Mouse (Mus musculus): ENCODE measurements around the gene Akap7.
"Not testable (repeated sequence)": the region's sequence is repeated elsewhere in the genome, so short reads cannot be mapped to it uniquely, and the experiment has no call there.

Gene Akap7

GRCm38 (mm10) chr10:25191166-25191565, 116.5 kb downstream of the Akap7 start:
- no peak for DNase-seq (ENCODE audit: low spot score in 2 of 2)

DNA sequence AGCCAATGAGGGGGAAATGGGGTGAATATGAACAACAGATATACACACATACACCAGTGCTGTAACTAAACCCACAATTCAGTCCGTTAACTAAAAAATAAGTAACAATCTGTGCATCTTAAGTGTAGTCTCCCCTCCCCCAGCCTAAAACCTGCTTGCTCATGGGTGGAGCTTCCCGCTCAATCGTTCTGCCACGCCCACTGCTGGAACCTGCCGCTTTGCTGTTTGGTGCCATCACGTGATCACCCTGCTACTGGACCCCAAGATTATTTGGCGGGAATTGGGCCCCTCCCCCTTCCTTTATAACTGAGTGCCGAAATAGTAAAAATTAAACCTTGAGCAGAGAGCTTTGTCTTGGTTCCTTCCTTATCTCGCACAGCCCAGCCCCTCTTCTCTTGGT, 121.4 kb downstream of the Akap7 start:
- not testable (repeated sequence) for DNase-seq (ENCODE audit: low spot score in 2 of 2)

- no peak for DNase-seq (ENCODE audit: low spot score in 2 of 2)
These were observed 122.0 kb downstream of the Akap7 start for GRCm38 (mm10) chr10:25185691-25186090.

GRCm38 (mm10) chr10:25184819-25185603, 122.7 kb downstream of the Akap7 start:
- no peak for DNase-seq (ENCODE audit: low spot score in 2 of 2)

DNA sequence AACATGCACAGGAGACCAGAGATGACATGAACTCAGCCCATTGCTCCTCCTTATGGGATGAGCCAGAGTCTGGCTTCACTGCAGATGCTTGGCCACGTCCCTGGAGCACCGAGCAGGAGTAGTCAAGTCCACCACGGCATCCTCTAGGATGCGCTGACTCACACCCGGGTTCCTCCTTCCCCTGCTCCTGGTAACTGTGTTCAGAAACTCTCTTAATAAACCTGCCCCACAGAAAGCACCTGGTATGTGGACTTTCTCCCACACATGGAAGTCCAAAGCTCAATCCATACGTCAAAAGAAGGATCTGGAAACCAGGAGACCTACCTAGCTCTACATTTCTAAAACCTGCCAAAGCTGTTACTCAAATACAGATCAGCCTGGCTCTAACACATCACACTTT, 124.4 kb downstream of the Akap7 start:
- no peak for DNase-seq (ENCODE audit: low spot score in 2 of 2)

DNA sequence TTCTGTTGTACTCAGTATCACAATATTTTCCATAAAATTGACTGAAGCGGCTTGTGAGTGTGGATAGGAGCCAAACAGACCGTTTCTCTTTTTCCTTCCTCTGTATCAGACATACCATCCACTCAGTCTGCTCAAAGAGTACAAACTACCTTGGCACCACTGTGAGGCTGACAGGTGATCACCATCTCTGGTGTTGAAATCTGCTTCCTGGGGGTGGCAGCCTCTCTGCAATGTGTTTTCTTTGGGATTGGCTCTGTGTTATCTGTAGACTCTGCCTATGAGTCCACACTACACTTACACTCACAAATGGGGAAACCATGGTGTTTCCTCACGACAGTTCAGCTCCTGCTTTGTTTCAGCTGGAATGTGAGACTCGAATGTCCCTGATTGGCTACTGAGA, 128.6 kb downstream of the Akap7 start:
- DNase-seq (ENCODE audit: low spot score in 2 of 2): no peak

- DNase-seq (ENCODE audit: low spot score in 2 of 2): no peak
These were observed 130.4 kb downstream of the Akap7 start for GRCm38 (mm10) chr10:25177270-25177669.

GRCm38 (mm10) chr10:25174872-25175271, 132.8 kb downstream of the Akap7 start:
- DNase-seq (ENCODE audit: low spot score in 2 of 2): no peak

GRCm38 (mm10) chr10:25167365-25168194, 140.1 kb downstream of the Akap7 start:
- DNase-seq (ENCODE audit: low spot score in 2 of 2): no peak

DNA sequence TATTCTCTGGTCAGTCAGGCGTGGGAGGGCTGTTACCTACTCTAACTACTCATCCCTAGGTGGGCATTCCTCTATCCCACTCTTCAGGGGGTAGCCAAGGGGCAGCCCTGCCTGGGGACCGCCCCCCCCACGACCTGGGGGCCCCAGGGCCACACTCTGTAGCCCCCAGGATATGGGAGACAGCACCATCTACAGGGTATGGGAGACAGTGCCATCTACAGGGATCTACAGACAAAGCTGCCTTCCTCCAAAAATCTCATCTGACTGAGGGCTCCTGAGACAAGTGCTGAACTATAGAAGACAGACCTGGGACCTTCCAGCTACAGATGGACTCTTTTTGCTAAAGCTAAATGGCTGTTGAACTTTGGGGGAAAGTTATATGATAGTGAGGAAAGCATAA, 144.2 kb downstream of the Akap7 start:
- not testable (repeated sequence) for DNase-seq (ENCODE audit: low spot score in 2 of 2)

- no peak for DNase-seq (ENCODE audit: low spot score in 2 of 2)
These were observed 146.0 kb downstream of the Akap7 start for GRCm38 (mm10) chr10:25161701-25162100.

DNA sequence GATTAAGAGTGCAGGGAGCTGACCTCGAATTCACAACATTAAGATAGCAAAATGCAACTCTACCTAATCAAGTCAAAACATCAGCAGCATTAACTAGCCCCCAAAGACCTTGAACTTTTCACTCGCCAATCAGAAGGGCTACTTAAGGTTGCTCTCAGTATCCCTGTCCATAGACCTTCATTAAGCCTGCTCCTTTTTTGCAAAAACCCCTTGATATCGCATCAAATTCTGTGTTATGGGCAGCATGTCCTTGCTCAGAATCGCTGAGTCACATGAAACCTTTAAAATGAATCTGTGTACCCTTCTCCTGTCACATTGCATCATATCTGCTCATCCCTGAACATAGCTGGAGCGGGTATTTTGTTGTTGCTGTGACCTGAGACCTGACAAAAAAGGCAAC, 149.0 kb downstream of the Akap7 start:
- no peak for DNase-seq (ENCODE audit: low spot score in 2 of 2)

DNA sequence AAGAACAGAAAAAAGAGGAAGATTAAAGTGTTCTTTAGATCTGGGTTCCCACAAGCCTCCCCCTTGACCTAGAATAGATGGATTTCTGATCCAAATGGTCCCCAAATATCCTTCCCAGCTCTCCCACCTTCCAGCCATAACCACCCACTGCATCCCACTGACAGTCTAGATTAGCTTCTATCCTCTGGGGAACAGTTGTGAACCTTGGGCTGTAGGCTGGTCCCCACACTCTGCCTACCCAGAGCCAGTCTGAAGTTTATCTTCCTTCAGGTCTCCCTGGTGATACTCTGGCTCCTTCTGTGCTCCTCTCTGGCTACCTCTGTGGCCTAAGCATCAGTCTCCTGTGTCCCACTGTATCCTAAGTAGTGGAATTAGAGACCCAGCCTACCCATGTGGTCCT, 150.3 kb downstream of the Akap7 start:
- DNase-seq (ENCODE audit: low spot score in 2 of 2): no peak

DNA sequence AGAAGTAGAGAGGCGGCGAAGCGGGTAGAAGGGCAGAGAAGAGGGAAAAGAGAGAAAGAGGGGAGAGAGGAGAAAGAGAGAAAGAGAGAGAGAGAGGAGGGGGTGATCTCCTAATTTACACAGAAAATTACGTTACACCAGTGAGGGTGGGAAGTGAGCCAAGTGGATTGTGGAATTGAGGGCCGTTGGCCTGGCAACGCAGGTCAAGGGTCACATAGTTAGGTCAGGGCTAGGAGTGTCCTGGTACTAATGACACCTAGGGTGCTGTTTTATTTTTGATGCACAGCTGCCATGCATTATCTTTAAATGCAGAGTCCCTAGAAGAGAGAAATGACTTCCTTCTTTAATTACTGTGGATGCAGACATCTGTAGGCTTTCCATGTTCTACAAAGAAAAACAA, 153.4 kb downstream of the Akap7 start:
- no peak for DNase-seq (ENCODE audit: low spot score in 2 of 2)

- DNase-seq (ENCODE audit: low spot score in 2 of 2): peak; percentile 46 to 49
These were observed 156.4 kb downstream of the Akap7 start for GRCm38 (mm10) chr10:25151172-25151800.

GRCm38 (mm10) chr10:25145851-25146250, 161.8 kb downstream of the Akap7 start:
- DNase-seq (ENCODE audit: low spot score in 2 of 2): peak; percentile 59 to 72

- DNase-seq (ENCODE audit: low spot score in 2 of 2): peak; percentile 41 to 57
These were observed 162.6 kb downstream of the Akap7 start for GRCm38 (mm10) chr10:25144787-25145761.

DNA sequence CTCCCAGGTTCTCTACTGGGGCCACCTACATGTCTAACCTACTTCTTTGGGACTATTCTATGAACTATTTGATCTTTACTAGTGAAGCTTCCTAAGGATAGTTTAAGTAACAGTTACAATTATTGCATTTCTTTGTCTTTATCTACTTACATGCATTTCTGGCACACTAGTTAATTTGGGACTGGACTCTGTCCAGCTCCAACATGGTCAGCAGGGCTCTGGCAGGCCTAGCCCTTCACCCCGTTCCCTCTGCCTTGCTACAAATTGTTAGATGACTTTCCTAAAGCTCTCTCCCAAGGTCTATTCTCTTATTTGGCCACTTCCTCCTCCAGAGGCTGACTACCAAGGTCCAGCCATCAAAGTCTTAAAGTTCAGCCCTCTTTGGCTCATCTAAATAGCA, 165.9 kb downstream of the Akap7 start:
- no peak for DNase-seq (ENCODE audit: low spot score in 2 of 2)

DNA sequence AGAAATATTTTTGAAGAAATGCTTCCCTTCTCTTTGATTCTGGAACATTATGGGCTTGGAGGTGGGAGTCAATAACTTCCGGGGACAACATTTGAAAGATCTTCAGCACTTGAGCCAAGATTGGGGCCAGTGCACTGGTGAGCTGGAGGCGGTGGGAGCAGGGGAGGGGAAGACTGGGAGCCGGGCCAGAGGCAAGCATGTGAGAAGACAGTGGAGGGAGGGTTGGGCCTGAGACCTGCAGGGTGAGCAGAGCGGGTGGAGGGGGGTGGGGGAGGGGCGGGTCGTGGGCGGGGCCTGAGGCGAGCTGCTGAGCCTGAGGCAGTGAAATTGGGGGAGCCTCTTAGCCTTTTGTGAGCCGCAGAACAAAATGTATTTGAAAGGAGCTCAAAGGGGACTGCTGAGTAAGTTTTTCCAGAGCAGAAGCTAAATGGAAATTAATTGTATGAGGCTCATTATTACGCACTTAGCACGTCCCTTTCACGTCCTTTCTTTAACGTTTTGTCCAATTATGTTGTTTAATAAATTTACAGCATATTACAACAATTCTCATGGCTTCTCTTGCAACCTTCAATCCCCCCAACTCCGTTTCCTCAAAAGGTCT, 167.4 kb downstream of the Akap7 start:
- no peak for DNase-seq (ENCODE audit: low spot score in 2 of 2)

DNA sequence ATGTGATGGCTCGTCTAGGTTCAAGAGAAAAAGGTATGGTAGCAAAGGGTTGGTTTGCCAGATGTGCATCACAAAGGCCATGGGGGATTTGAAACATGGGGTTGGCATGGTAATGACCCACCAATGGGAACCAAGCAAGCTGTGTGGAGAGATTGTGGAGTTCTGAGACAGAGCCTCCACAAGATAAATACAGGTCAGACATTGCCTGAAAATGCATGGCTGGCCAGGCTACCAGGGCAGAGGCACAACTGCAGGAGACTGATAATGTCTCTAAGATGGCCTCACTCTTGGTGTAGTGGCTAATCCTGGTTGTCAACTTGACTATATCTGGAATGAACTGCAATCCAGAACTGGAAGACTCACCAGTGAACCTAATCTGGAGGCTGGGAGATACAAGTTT, 174.1 kb downstream of the Akap7 start:
- no peak for DNase-seq (ENCODE audit: low spot score in 2 of 2)

GRCm38 (mm10) chr10:25128455-25128863, 179.2 kb downstream of the Akap7 start:
- no peak for DNase-seq (ENCODE audit: low spot score in 2 of 2)
